Mouse (Mus musculus) embryonic facial prominence, embryonic 14.5 days (tissue): ENCODE results near the gene Faap20. TPM values are rescaled to one million over a fixed set of nuclear protein-coding genes. Genes with fewer than 3 reads are reported as not detected.
"Not testable (repeated sequence)": the region's sequence is repeated elsewhere in the genome, so short reads cannot be mapped to it uniquely, and the experiment has no call there.

Source experiments
- ATAC-seq: fragments of 200-750 bp; cut with Nextera tagmentation; 2 replicates; pipeline ENCODE4 v1.8.0; 2017; ENCODE audit warnings: low read depth, moderate number of reproducible peaks, moderate TSS enrichment
- DNase-seq: peaks from one replicate; pipeline ENCODE4 v3.0.0-alpha.2; 2015; ENCODE audit warnings: low spot score
- H3K27ac ChIP-seq: fragments of 300-500 bp; sonication (generic); replicated peaks from 2 replicates; pipeline ENCODE4 v1.5.1; 2014; ENCODE audit warnings: low read depth, mild to moderate bottlenecking, low read length, moderate library complexity
- H3K27me3 ChIP-seq: fragments of 300-500 bp; sonication (generic); replicated peaks from 2 replicates; pipeline ENCODE4 v1.6.1; 2014; ENCODE audit warnings: low read length; ENCODE audit not compliant: control insufficient read depth, insufficient read depth
- H3K36me3 ChIP-seq: fragments of 300-500 bp; sonication (generic); 2 replicates; pipeline ENCODE4 v1.6.1; 2014; ENCODE audit warnings: low read length, mixed read lengths; ENCODE audit not compliant: control insufficient read depth, insufficient read depth
- H3K4me1 ChIP-seq: fragments of 300-500 bp; sonication (generic); 2 replicates; pipeline ENCODE4 v1.6.1; 2014; ENCODE audit warnings: antibody characterized with exemption, low read length; ENCODE audit not compliant: control insufficient read depth, insufficient read depth
- H3K4me2 ChIP-seq: fragments of 300-500 bp; sonication (generic); 2 replicates; pipeline ENCODE4 v1.6.1; 2014; ENCODE audit warnings: low read depth, mild to moderate bottlenecking, low read length, moderate library complexity, mixed read lengths
- H3K4me3 ChIP-seq: fragments of 300-500 bp; sonication (generic); 2 replicates; pipeline ENCODE4 v1.5.1; 2014; ENCODE audit warnings: low read depth, mild to moderate bottlenecking, low read length
- H3K9ac ChIP-seq: fragments of 300-500 bp; sonication (generic); 2 replicates; pipeline ENCODE4 v1.6.1; 2014; ENCODE audit warnings: low read depth, mild to moderate bottlenecking, low read length, moderate library complexity, mixed read lengths
- H3K9me3 ChIP-seq: fragments of 300-500 bp; sonication (generic); 2 replicates; pipeline ENCODE4 v1.6.1; 2016; ENCODE audit warnings: low read length; ENCODE audit not compliant: control insufficient read depth
- WGBS: fragments of 180-500 bp; shearing (Covaris S2); extraction: QIAGEN DNeasy Blood & Tissue Kit; methylation state at CpG from one replicate; pipeline ENCODE4 v1.1.7; 2014; 5-methylcytosine and 5-hydroxymethylcytosine counted together
- polyA plus RNA-seq: library from polyadenylated mRNA; unstranded; fragments of >200 nt; fragmentation: Nextera tagmentation; extraction: Ambion mirVana; gene quantifications from 2 replicates; pipeline ENCODE4 v1.2.1, GENCODE M21; 2014

Faap20 gene
- polyA plus RNA-seq, 1 experiment from 2014 or later: 66.1 TPM

DNA sequence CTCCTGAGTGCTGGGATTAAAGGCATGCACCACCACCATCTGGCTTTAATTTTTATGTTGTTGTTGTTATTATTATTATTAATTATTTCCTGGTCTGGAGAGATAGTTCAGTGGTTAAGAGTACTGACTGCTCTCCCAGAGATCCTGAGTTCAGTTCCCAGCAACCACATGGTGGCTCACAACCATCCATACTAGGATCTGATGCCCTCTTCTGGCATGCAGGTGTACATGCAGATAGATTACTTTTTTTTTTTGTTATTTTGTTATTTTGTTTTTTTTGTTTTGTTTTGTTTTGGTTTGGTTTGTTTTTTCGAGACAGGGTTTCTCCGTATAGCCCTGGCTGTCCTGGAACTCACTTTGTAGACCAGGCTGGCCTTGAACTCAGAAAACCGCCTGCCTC lies 1.5 kb upstream of the Faap20 start:
- DNase-seq, H3K4me3 ChIP-seq, H3K27me3 ChIP-seq, H3K27ac ChIP-seq, H3K36me3 ChIP-seq, H3K9ac ChIP-seq, H3K9me3 ChIP-seq, ATAC-seq, H3K4me2 ChIP-seq: not testable (repeated sequence)
- H3K4me1 ChIP-seq: peaks cover 19% of the 10 kb centered on the region; the same call in 1 of the 2 replicates
- WGBS: 91% methylated on average over 3 of the region's 3 CpGs

- ATAC-seq: peak; percentile 75
- H3K27ac ChIP-seq: peak overlapping the region; percentile 99
- 1% methylated on average over 9 of the region's 9 CpGs for WGBS
- no peaks in the 10 kb centered on the region for H3K9me3 ChIP-seq
- peak; percentile 98 for DNase-seq
- 0 out of 2 replicates have a peak, but pooled peaks cover 5% of the 10 kb centered on the region for H3K36me3 ChIP-seq
- H3K4me3 ChIP-seq: peak overlapping the region; percentile 65
- H3K4me1 ChIP-seq: peaks cover 19% of the 10 kb centered on the region; the same call in 1 of the 2 replicates
- H3K9ac ChIP-seq: peak overlapping the region; percentile 86
- no peaks in the 10 kb centered on the region for H3K27me3 ChIP-seq
- H3K4me2 ChIP-seq: peak overlapping the region; percentile 94
Measured at GRCm38 (mm10) chr4:155249257-155249647, 350 bp upstream of the Faap20 start.

DNA sequence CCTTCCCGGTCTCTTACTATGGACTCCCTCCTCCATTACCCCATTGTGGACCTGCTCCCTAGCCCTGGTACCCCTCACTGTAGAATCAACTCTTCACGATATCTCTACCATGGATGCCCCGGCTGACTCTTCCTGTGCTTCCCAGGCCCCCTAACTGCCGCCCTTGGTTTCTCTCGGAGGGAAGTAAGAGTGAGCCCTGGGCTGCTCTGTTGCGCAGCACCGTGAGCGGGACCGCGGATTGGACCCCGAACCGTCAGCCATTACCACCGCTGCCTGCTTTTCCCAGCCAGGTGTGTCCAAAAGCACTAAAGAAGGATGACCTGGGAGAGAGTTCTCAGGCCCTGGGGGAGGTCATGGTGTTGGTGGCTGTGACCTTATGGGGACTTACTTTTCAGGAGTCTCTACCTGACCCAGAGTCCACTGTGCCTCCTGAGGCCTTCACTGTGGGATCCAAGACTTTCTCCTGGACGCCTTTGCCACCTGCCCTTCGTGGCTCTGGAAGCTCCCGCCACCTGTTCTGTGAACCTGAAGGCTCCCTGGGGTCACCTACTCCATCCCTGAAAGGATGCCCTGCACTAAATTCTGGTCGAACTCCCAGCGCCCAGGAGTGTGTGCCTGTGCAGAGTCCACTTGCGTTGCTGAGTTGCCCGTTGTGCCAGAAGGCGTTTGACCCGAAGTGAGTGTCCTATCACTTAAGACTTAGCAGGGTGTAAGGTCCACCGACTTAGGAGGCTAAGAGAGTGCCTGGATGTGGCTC lies 937 bp downstream of the Faap20 start:
- ATAC-seq: peak; percentile 12
- no peaks in the 10 kb centered on the region for H3K9me3 ChIP-seq
- peaks cover 19% of the 10 kb centered on the region; the same call in 1 of the 2 replicates for H3K4me1 ChIP-seq

GRCm38 (mm10) chr4:155251147-155251546 lies 1.5 kb downstream of the Faap20 start:
- no peaks in the 10 kb centered on the region for H3K27me3 ChIP-seq
- H3K9me3 ChIP-seq: no peaks in the 10 kb centered on the region
- H3K36me3 ChIP-seq: 0 out of 2 replicates have a peak, but pooled peaks cover 8% of the 10 kb centered on the region
- DNase-seq (peak; percentile 35), ATAC-seq (no peak)
- WGBS: 68% methylated on average over 3 of the region's 3 CpGs
- peak overlapping the region; percentile 86; the same call in 1 of the 2 replicates for H3K9ac ChIP-seq
- H3K4me3 ChIP-seq: peak overlapping the region; percentile 65
- no peak overlapping the region for H3K27ac ChIP-seq
- peak overlapping the region; percentile 94 for H3K4me2 ChIP-seq
- peaks cover 19% of the 10 kb centered on the region; the same call in 1 of the 2 replicates for H3K4me1 ChIP-seq

More for the DNA sequence above, 937 bp downstream of the Faap20 start:
- DNase-seq: no peak
- H3K4me2 ChIP-seq: peak overlapping the region; percentile 94
- 0 out of 2 replicates have a peak, but pooled peaks cover 5% of the 10 kb centered on the region for H3K36me3 ChIP-seq
- H3K9ac ChIP-seq: peak overlapping the region; percentile 86
- H3K27ac ChIP-seq: peak overlapping the region; percentile 99
- no peaks in the 10 kb centered on the region for H3K27me3 ChIP-seq
- WGBS: 13% methylated on average over 23 of the region's 23 CpGs
- peak overlapping the region; percentile 65 for H3K4me3 ChIP-seq

DNA sequence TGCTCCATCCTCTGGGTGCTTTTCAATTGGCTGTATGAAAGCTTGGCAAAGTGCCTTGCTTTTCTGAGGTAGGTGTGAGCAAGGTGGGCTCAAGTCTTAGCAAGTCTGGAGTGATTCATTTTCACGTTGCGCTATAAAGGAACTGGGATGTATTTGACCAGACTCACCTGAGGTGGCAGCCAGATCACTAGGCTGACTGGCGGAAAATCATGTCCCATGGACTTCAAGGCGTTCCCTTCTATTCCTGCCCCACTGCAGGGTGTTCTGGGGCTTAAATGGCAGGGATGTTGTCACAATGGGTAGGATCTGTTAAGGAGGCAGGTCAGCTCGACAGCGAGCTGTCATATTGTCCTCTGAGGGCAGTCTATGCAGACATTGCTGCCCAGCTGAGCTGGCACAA lies 2.7 kb downstream of the Faap20 start:
- Histone ChIP-seq H3K4me3 (no peak overlapping the region), H3K36me3 (peaks cover 15% of the 10 kb centered on the region; the same call in 1 of the 2 replicates), H3K4me1 (peaks cover 16% of the 10 kb centered on the region; the same call in 1 of the 2 replicates), H3K27ac (no peak overlapping the region), H3K4me2 (peak overlapping the region; percentile 94), H3K9ac (peak overlapping the region; percentile 23; the same call in 1 of the 2 replicates), H3K9me3 (no peaks in the 10 kb centered on the region), H3K27me3 (no peaks in the 10 kb centered on the region)
- DNase-seq (peak; percentile 52), ATAC-seq (no peak)
- WGBS: 82% methylated on average over 6 of the region's 6 CpGs

DNA sequence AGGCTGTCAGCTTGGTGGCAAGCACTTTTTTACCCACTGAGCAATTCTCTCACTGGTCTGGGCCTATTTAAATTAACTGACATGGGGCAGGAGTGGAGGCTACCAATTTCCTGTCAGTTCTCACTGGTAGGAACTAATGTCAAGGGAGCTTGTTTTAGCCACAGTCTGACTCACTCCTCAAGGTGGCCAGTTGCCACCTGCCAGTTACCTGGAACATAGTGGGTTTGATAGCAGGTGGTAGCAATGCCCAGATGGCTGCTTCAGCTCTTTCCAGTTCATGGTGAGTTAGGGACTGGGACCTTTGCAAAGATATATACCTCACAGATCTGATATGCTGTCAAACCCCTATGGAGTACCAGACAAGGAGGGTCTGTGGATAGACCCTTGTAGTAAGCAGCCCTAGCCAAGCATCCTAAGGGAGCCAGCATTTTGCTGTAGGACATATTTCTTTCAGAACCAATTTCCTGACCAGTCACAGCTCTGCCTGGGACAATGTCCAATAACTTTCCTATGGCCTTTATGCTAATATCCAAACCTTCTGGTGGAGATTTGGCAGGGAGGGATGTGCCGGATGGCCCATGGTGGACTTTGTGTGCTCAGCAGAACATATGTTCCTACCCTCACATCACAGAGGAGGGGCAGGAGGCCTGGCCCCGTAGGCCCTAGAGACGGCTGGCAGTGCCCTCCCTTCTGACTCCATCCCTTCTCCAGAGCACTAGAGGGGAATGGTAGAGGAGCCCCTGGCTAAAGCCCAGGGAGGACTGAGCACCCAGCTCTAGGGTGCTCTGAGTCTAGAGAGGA lies 15.1 kb downstream of the Faap20 start:
- Histone ChIP-seq H3K27me3 (no peaks in the 10 kb centered on the region), H3K9me3 (no peaks in the 10 kb centered on the region), H3K4me2 (no peak overlapping the region), H3K9ac (no peak overlapping the region), H3K4me3 (no peak overlapping the region), H3K4me1 (peaks cover 22% of the 10 kb centered on the region), H3K36me3 (peaks cover 4% of the 10 kb centered on the region; the same call in 1 of the 2 replicates), H3K27ac (no peak overlapping the region)
- no peak for ATAC-seq
- DNase-seq: no peak
- 71% methylated on average over 3 of the region's 3 CpGs for WGBS

- 49% methylated on average over 7 of the region's 7 CpGs for WGBS
- peak; percentile 53; the same call in 1 of the 2 replicates for ATAC-seq
- DNase-seq: peak; percentile 70
Measured at GRCm38 (mm10) chr4:155267047-155267543, 17.5 kb downstream of the Faap20 start.

GRCm38 (mm10) chr4:155267639-155268175 lies 18.1 kb downstream of the Faap20 start:
- no peak overlapping the region for H3K9ac ChIP-seq

More at GRCm38 (mm10) chr4:155267047-155267543, 17.5 kb downstream of the Faap20 start:
- Histone ChIP-seq H3K4me1 (peaks cover 22% of the 10 kb centered on the region), H3K27ac (peak overlapping the region; percentile 75), H3K4me2 (no peak overlapping the region), H3K9ac (no peak overlapping the region), H3K9me3 (no peaks in the 10 kb centered on the region), H3K27me3 (no peaks in the 10 kb centered on the region), H3K4me3 (no peak overlapping the region), H3K36me3 (no peaks in the 10 kb centered on the region)

More at GRCm38 (mm10) chr4:155267639-155268175, 18.1 kb downstream of the Faap20 start:
- ATAC-seq (peak; percentile 80), DNase-seq (peak; percentile 87)
- H3K27me3 ChIP-seq: no peaks in the 10 kb centered on the region
- H3K9me3 ChIP-seq: no peaks in the 10 kb centered on the region
- H3K4me1 ChIP-seq: peaks cover 22% of the 10 kb centered on the region
- H3K27ac ChIP-seq: peak overlapping the region; percentile 75
- no peaks in the 10 kb centered on the region for H3K36me3 ChIP-seq
- WGBS: 49% methylated on average over 12 of the region's 12 CpGs
- no peak overlapping the region for H3K4me2 ChIP-seq
- no peak overlapping the region for H3K4me3 ChIP-seq
